Mouse (Mus musculus) kidney, adult 2 months (tissue): ENCODE data around the gene Vps26c.
A peak's percentile ranks its signal among the peaks of the same experiment; 100 is the strongest.

Experiments
- CTCF ChIP-seq: fragments of 200-500 bp; conservative IDR thresholded peaks from 2 replicates; pipeline ENCODE4 v1.5.1; 2011; ENCODE audit warnings: low read depth, mild to moderate bottlenecking, control low read depth, low read length, moderate library complexity, mixed read lengths; ENCODE audit not compliant: insufficient read depth, insufficient read length
- POLR2A ChIP-seq: fragments of 200-500 bp; IDR thresholded peaks from one replicate; pipeline ENCODE4 v1.6.1; 2011; ENCODE audit warnings: low read depth, low read length, control low read depth

- TF ChIP-seq CTCF (no peak), POLR2A (peak; percentile 29)
Measured at GRCm38 (mm10) chr16:94570361-94571041, 43.9 kb upstream of the Vps26c start.
